Mouse (Mus musculus) brain, embryonic 14.5 days (tissue): ENCODE measurements around the gene Cilp2. TPM values are rescaled to one million over a fixed set of nuclear protein-coding genes. Genes with fewer than 3 reads are reported as not detected.

Source experiments
- DNase-seq: peaks from one replicate; pipeline ENCODE4 v3.0.0-alpha.2; 2011; ENCODE audit warnings: low read depth
- CTCF ChIP-seq: fragments of 200-500 bp; IDR thresholded peaks from 2 replicates; pipeline ENCODE4 v1.5.1; 2012; ENCODE audit warnings: inconsistent platforms, mild to moderate bottlenecking, moderate library complexity, borderline replicate concordance; ENCODE audit not compliant: insufficient read depth, insufficient read length; ENCODE audit errors: extremely low read depth
- POLR2A ChIP-seq: fragments of 200-500 bp; IDR thresholded peaks from 2 replicates; pipeline ENCODE4 v1.6.1; 2012; ENCODE audit warnings: mild to moderate bottlenecking, inconsistent platforms, borderline replicate concordance; ENCODE audit not compliant: poor library complexity, insufficient read depth, insufficient read length, severe bottlenecking; ENCODE audit errors: extremely low read depth
- polyA plus RNA-seq: library from polyadenylated mRNA; depleted of rRNA; stranded (reverse); fragments of >200 nt; gene quantifications from 2 replicates; pipeline ENCODE4 v1.2.3, GENCODE M21; 2012

Gene Cilp2
- polyA plus RNA-seq, 1 experiment, result 5.6 TPM

DNA sequence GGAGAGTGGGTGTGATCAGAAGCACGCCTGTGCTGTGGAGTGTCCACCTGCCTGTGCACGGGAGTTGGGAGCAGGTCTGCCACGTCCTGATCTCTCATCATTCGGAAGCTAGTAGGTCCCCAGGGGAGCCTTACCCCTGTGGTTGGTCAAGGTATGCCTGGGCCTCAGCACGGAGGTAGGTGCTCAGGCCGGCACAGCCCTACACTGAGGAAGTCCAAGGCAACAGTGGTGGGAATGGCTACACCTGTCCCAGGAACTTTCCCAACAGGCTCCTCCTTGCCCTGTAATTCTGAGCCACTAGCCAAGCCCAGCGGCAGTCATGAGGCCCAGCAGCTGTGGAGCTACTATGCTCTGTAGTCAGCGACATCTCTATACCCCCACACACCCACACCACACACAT lies 7.8 kb downstream of the Cilp2 start:
- no peak for DNase-seq
- no peak for TF ChIP-seq CTCF
- no peak for TF ChIP-seq POLR2A

DNA sequence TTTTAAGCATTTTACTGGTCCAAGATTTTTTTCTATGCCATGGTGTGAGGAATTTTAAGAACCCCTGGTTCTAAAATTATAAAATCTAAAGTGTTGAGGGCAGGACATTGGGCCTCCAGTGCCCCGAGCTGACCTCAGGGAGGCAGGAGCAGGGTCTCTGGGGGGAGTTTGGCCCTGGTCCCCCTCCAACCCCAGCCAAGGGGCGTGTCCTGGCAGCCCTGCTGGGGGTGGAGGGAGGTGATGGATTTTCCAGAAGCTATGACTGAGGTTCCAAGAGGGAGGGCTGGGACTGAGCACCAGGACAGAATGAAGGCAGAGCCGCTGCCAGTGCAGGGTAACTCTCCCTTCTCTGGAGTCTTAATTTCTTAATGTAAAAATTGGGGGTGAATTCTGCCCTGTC lies 9.5 kb downstream of the Cilp2 start:
- no peak for TF ChIP-seq CTCF
- TF ChIP-seq POLR2A, result no peak
- DNase-seq, result no peak

DNA sequence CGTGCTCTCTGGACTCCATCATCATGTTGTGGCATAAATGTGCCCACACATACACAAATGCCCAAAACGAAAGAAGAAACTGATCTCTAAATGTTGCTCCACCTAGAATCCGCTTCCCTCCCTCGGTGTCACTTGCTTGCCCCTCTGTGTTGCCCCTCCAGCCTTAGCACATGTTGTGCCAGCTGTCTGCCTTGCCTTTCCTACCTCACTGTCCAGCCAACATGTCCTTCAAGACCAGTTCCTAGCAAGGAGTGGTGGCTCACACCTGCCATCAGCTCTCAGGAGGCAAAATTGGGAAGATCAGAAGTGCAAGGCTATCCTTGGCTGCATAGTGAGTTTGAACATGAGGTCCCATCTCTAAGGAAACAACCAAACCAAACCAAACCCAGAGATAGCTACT lies 10.1 kb downstream of the Cilp2 start:
- TF ChIP-seq POLR2A (no peak), CTCF (no peak)
- DNase-seq, result no peak

DNA sequence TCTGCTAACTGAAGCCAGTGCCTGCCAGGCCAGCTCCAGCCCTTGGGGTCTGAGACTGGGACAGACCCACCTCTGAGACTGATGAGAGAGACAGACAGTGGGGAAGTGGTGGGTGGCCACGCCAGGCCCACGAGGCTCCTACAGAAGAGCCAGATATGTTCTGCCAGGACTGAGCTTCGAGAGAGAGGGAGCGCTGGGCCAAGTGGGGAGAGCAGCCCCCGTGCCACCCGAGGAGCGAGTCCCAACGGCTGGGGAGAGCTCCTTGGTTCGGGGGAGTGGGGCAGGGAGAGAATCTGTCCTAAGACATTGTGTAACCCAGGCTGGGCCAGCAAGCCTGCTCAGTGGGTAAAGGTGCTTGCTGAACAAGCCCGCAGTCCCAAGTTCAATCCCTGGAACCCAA lies 10.5 kb downstream of the Cilp2 start:
- TF ChIP-seq CTCF, result no peak
- TF ChIP-seq POLR2A, result no peak

GRCm38 (mm10) chr8:69876097-69876496 lies 11.4 kb downstream of the Cilp2 start:
- DNase-seq, result no peak
- TF ChIP-seq POLR2A (no peak), CTCF (no peak)

More for the DNA sequence above, 10.5 kb downstream of the Cilp2 start:
- DNase-seq, result no peak

DNA sequence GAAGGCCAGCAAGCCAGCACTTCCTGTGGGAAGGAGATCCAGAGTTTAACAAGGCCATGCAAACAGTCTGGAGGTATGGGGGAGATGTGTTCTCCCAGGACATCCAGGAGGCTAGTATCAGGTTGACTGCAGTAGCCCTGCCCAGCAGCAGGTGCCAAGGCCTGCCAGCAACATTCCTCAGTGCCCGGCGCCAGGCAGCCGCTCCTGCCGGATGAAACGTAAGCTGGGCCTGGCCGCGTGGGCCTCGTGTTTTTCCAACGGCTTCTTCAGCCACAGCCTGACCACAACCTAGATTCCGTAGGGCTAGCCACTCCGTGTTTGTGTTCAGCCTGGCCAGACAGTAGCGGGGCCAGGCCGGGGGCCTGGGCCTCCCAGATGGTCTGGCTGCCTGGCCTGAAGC lies 12.8 kb downstream of the Cilp2 start:
- DNase-seq, result no peak
- no peak for TF ChIP-seq CTCF
- TF ChIP-seq POLR2A, result no peak

DNA sequence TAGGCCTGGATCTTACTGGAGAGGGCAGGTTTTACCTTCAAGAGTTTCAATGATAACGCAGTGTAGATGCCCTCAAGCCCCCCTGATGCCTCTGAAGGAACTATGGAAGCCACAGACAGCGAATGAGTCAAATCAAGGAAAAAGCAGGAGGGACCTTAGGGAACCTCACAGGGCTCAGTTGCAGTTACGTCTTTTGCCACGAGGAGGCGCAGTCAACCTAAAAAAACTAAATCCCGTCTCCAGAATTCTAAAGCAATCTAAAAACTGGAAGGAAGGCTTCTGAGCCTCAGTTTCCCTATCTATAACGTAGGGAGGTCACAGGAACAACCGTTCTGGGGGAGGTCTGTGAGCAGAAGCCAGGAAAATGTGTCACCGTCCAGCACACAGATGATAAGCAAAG lies 13.3 kb downstream of the Cilp2 start:
- DNase-seq, result peak; percentile 71
- TF ChIP-seq POLR2A (no peak), CTCF (peak; percentile 86)

GRCm38 (mm10) chr8:69870907-69871306 lies 16.6 kb downstream of the Cilp2 start:
- no peak for TF ChIP-seq POLR2A
- TF ChIP-seq CTCF, result no peak
- no peak for DNase-seq

- no peak for TF ChIP-seq CTCF
- TF ChIP-seq POLR2A, result no peak
Observed at GRCm38 (mm10) chr8:69870003-69870765, 17.3 kb downstream of the Cilp2 start.

GRCm38 (mm10) chr8:69867696-69868326 lies 19.7 kb downstream of the Cilp2 start:
- TF ChIP-seq CTCF (no peak), POLR2A (no peak)
- no peak for DNase-seq

More at GRCm38 (mm10) chr8:69870003-69870765, 17.3 kb downstream of the Cilp2 start:
- no peak for DNase-seq

DNA sequence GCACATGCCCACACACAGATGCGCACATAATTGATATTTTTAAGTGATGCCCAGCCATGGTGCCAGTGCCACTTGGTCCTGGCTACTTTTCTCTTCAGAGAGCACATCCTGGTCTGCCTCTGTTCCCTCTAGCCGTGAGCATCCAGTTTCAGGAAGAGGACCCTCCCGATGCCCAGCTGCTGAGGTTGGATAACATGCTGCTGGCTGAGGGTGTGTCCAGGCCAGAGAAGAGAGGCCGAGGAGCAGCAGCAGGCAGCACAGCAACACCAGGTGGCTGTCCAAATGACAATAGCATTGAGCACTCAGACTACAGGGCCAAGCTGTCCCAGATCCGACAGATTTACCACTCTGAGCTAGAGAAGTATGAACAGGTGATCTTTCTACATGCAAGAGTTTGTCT lies 23.3 kb downstream of the Cilp2 start:
- TF ChIP-seq CTCF, result no peak
- no peak for TF ChIP-seq POLR2A
- no peak for DNase-seq

GRCm38 (mm10) chr8:69863387-69864020 lies 24.0 kb downstream of the Cilp2 start:
- TF ChIP-seq CTCF (no peak), POLR2A (no peak)

GRCm38 (mm10) chr8:69861251-69861650 lies 26.2 kb downstream of the Cilp2 start:
- no peak for DNase-seq
- TF ChIP-seq POLR2A (no peak), CTCF (no peak)

More at GRCm38 (mm10) chr8:69863387-69864020, 24.0 kb downstream of the Cilp2 start:
- DNase-seq, result no peak
